Mouse (Mus musculus) thymus, adult 2 months (tissue): Measurements from ENCODE around the gene Dap3.

Experiments
- CTCF ChIP-seq: fragments of 200-500 bp; IDR thresholded peaks from 2 replicates; pipeline ENCODE4 v1.5.1; 2012; ENCODE audit warnings: mild to moderate bottlenecking, control low read depth, low read length, moderate library complexity, borderline replicate concordance; ENCODE audit not compliant: control insufficient read depth, poor library complexity, insufficient read depth; ENCODE audit errors: extremely low read depth
- POLR2A ChIP-seq: fragments of 200-500 bp; IDR thresholded peaks from 2 replicates; pipeline ENCODE4 v1.6.1; 2012; ENCODE audit warnings: mild to moderate bottlenecking, low read length, control low read depth, moderate library complexity; ENCODE audit not compliant: control insufficient read depth, poor library complexity, insufficient read depth; ENCODE audit errors: extremely low read depth

GRCm38 (mm10) chr3:88912585-88912984 lies 38.4 kb downstream of the Dap3 start:
- no peak for TF ChIP-seq POLR2A
- no peak for TF ChIP-seq CTCF
